Mouse (Mus musculus) kidney, adult 8-10 months (tissue): ENCODE data around the gene Slc30a1.
A peak's percentile ranks its signal among the peaks of the same experiment; 100 is the strongest.

Experiments
- DNase-seq, 2 experiments: peaks; one replicate each; pipeline ENCODE4 v3.0.0; 2022

The Slc30a1 gene

GRCm38 (mm10) chr1:191906571-191907430 is at the start of gene Slc30a1:
TSS of gene Slc30a1 (plus strand) at chr1:191906767.
- peak; percentile 98 for DNase-seq

- peak; percentile 32 to 62 for DNase-seq
Observed at GRCm38 (mm10) chr1:191856886-191857651, 49.5 kb upstream of the Slc30a1 start.

GRCm38 (mm10) chr1:191858136-191858535 is 48.4 kb upstream of the Slc30a1 start:
- DNase-seq: peak; percentile 29 to 38

- DNase-seq: no peak
Observed at GRCm38 (mm10) chr1:191859847-191860246, 46.7 kb upstream of the Slc30a1 start.

GRCm38 (mm10) chr1:191861247-191861646 is 45.3 kb upstream of the Slc30a1 start:
- DNase-seq: peak; percentile 38 to 39

- DNase-seq: no peak
Observed at GRCm38 (mm10) chr1:191863833-191864550, 42.6 kb upstream of the Slc30a1 start.

- no peak for DNase-seq
Observed at GRCm38 (mm10) chr1:191864551-191865027, 42.0 kb upstream of the Slc30a1 start.

GRCm38 (mm10) chr1:191872076-191872710 is 34.4 kb upstream of the Slc30a1 start:
- peak; percentile 66 to 70 for DNase-seq

- peak in 1 of 2 experiments; percentile 18 for DNase-seq
Observed at GRCm38 (mm10) chr1:191875006-191875405, 31.6 kb upstream of the Slc30a1 start.

GRCm38 (mm10) chr1:191875683-191876305 is 30.8 kb upstream of the Slc30a1 start:
- no peak for DNase-seq

- peak; percentile 32 for DNase-seq
Observed at GRCm38 (mm10) chr1:191877681-191878080, 28.9 kb upstream of the Slc30a1 start.

GRCm38 (mm10) chr1:191878518-191878921 is 28.0 kb upstream of the Slc30a1 start:
- DNase-seq: no peak

GRCm38 (mm10) chr1:191880247-191880646 is 26.3 kb upstream of the Slc30a1 start:
- no peak for DNase-seq

GRCm38 (mm10) chr1:191880921-191881609 is 25.5 kb upstream of the Slc30a1 start:
- DNase-seq: peak; percentile 24 to 29

- DNase-seq: no peak
Observed at GRCm38 (mm10) chr1:191881663-191882062, 24.9 kb upstream of the Slc30a1 start.

GRCm38 (mm10) chr1:191882474-191883206 is 23.9 kb upstream of the Slc30a1 start:
- no peak for DNase-seq

- no peak for DNase-seq
Observed at GRCm38 (mm10) chr1:191883654-191884053, 22.9 kb upstream of the Slc30a1 start.

GRCm38 (mm10) chr1:191891912-191892311 is 14.7 kb upstream of the Slc30a1 start:
- peak; percentile 53 to 59 for DNase-seq

GRCm38 (mm10) chr1:191894386-191894785 is 12.2 kb upstream of the Slc30a1 start:
- no peak for DNase-seq

- DNase-seq: no peak
Observed at GRCm38 (mm10) chr1:191894857-191895256, 11.7 kb upstream of the Slc30a1 start.
